Mouse (Mus musculus): ENCODE data around the gene Lix1l. TPM values are rescaled to one million over a fixed set of nuclear protein-coding genes. Genes with fewer than 3 reads are reported as not detected.
A peak's percentile ranks its signal among the peaks of the same experiment; 100 is the strongest.

Lix1l gene
- 6.4 TPM in 2 replicates for polyA plus RNA-seq (2014; fragmentation: Nextera tagmentation; extraction: Ambion mirVana)

GRCm38 (mm10) chr3:96600639-96601250 is at the start of gene Lix1l:
TSS of gene Lix1l (plus strand) at chr3:96601149.
- H3K4me1 ChIP-seq (ENCODE audit: control insufficient read depth, insufficient read depth, low read length), result peaks cover 51% of the 10 kb centered on the region
- peak within 1 kb of the TSS; percentile 90 for H3K4me3 ChIP-seq (ENCODE audit: low read depth, low read length)
- H3K9ac ChIP-seq (ENCODE audit: low read length), result peak within 1 kb of the TSS; percentile 88
- H3K9me3 ChIP-seq (ENCODE audit: control insufficient read depth, low read length), result no peaks in the 10 kb centered on the region
- DNase-seq (ENCODE audit: low spot score, missing footprints) (peak; percentile 98), ATAC-seq (ENCODE audit: low FRiP score) (peak; percentile 95)
- peak within 1 kb of the TSS; percentile 71 for H3K4me2 ChIP-seq
- 1% methylated on average over 27 of the region's 27 CpGs for WGBS
- H3K27me3 ChIP-seq (ENCODE audit: control insufficient read depth, insufficient read depth, low read length), result peaks cover 16% of the 10 kb centered on the region; the same call in 1 of the 2 replicates
- H3K36me3 ChIP-seq (ENCODE audit: control insufficient read depth, insufficient read depth, low read length), result no peaks in the 10 kb centered on the region
- peak within 1 kb of the TSS; percentile 88 for H3K27ac ChIP-seq (ENCODE audit: low read depth, low read length)

- Histone ChIP-seq H3K27me3 (ENCODE audit: control insufficient read depth, insufficient read depth, low read length) (0 out of 2 replicates have a peak, but pooled peaks cover 3% of the 10 kb centered on the region), H3K4me3 (ENCODE audit: low read depth, low read length) (no peak overlapping the region), H3K9ac (ENCODE audit: low read length) (no peak overlapping the region), H3K9me3 (ENCODE audit: control insufficient read depth, low read length) (no peaks in the 10 kb centered on the region), H3K27ac (ENCODE audit: low read depth, low read length) (no peak overlapping the region), H3K36me3 (ENCODE audit: control insufficient read depth, insufficient read depth, low read length) (no peaks in the 10 kb centered on the region), H3K4me1 (ENCODE audit: control insufficient read depth, insufficient read depth, low read length) (peaks cover 3% of the 10 kb centered on the region), H3K4me2 (no peak overlapping the region)
- DNase-seq (ENCODE audit: low spot score, missing footprints) (no peak), ATAC-seq (ENCODE audit: low FRiP score) (no peak)
- 20% methylated on average over 8 of the region's 8 CpGs for WGBS
Measured at GRCm38 (mm10) chr3:96551203-96551602, 49.7 kb upstream of the Lix1l start.

DNA sequence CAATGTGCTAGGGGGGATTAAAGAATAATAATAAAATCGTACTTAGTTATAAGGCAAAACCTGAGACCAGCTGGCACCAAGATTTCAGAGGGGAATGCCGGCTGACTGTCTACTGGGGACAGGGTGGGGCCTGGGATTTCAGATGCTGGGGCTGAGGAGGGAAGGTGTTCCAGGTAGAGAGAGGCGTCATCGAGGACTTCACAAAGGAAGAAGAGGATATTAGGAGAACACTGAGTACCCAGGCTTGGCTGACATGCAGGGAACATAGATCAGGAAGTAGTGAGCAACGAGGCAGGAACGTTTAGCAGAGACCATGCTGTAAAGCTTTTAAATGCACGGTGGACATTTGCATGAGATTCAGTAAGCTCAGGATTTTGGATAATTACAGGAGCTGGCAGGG is 49.1 kb upstream of the Lix1l start:
- H3K27me3 ChIP-seq (ENCODE audit: control insufficient read depth, insufficient read depth, low read length), result no peaks in the 10 kb centered on the region
- no peaks in the 10 kb centered on the region for H3K9me3 ChIP-seq (ENCODE audit: control insufficient read depth, low read length)
- H3K4me2 ChIP-seq, result no peak overlapping the region
- H3K27ac ChIP-seq (ENCODE audit: low read depth, low read length), result no peak overlapping the region
- H3K36me3 ChIP-seq (ENCODE audit: control insufficient read depth, insufficient read depth, low read length), result no peaks in the 10 kb centered on the region
- H3K9ac ChIP-seq (ENCODE audit: low read length), result no peak overlapping the region
- peaks cover 7% of the 10 kb centered on the region for H3K4me1 ChIP-seq (ENCODE audit: control insufficient read depth, insufficient read depth, low read length)
- WGBS, result 87% methylated on average over 7 of the region's 7 CpGs
- no peak overlapping the region for H3K4me3 ChIP-seq (ENCODE audit: low read depth, low read length)
- DNase-seq (ENCODE audit: low spot score, missing footprints), result no peak
- ATAC-seq (ENCODE audit: low FRiP score), result no peak

GRCm38 (mm10) chr3:96553601-96554000 is 47.3 kb upstream of the Lix1l start:
- peaks cover 7% of the 10 kb centered on the region; the same call in 1 of the 2 replicates for H3K4me1 ChIP-seq (ENCODE audit: control insufficient read depth, insufficient read depth, low read length)
- H3K4me2 ChIP-seq, result no peak overlapping the region
- no peaks in the 10 kb centered on the region for H3K27me3 ChIP-seq (ENCODE audit: control insufficient read depth, insufficient read depth, low read length)
- no peaks in the 10 kb centered on the region for H3K36me3 ChIP-seq (ENCODE audit: control insufficient read depth, insufficient read depth, low read length)
- H3K9ac ChIP-seq (ENCODE audit: low read length), result no peak overlapping the region
- ATAC-seq (ENCODE audit: low FRiP score) (no peak), DNase-seq (ENCODE audit: low spot score, missing footprints) (no peak)
- H3K9me3 ChIP-seq (ENCODE audit: control insufficient read depth, low read length), result no peaks in the 10 kb centered on the region
- WGBS, result 86% methylated on average over 6 of the region's 6 CpGs
- no peak overlapping the region for H3K27ac ChIP-seq (ENCODE audit: low read depth, low read length)
- H3K4me3 ChIP-seq (ENCODE audit: low read depth, low read length), result no peak overlapping the region

- no peaks in the 10 kb centered on the region for H3K36me3 ChIP-seq (ENCODE audit: control insufficient read depth, insufficient read depth, low read length)
- H3K4me2 ChIP-seq, result no peak overlapping the region
- H3K9ac ChIP-seq (ENCODE audit: low read length), result no peak overlapping the region
- H3K9me3 ChIP-seq (ENCODE audit: control insufficient read depth, low read length), result no peaks in the 10 kb centered on the region
- no peaks in the 10 kb centered on the region for H3K27me3 ChIP-seq (ENCODE audit: control insufficient read depth, insufficient read depth, low read length)
- DNase-seq (ENCODE audit: low spot score, missing footprints) (no peak), ATAC-seq (ENCODE audit: low FRiP score) (no peak)
- 78% methylated on average over 6 of the region's 6 CpGs for WGBS
- H3K4me1 ChIP-seq (ENCODE audit: control insufficient read depth, insufficient read depth, low read length), result peaks cover 13% of the 10 kb centered on the region; the same call in 1 of the 2 replicates
- H3K27ac ChIP-seq (ENCODE audit: low read depth, low read length), result no peak overlapping the region
- no peak overlapping the region for H3K4me3 ChIP-seq (ENCODE audit: low read depth, low read length)
Measured at GRCm38 (mm10) chr3:96554251-96554650, 46.7 kb upstream of the Lix1l start.

DNA sequence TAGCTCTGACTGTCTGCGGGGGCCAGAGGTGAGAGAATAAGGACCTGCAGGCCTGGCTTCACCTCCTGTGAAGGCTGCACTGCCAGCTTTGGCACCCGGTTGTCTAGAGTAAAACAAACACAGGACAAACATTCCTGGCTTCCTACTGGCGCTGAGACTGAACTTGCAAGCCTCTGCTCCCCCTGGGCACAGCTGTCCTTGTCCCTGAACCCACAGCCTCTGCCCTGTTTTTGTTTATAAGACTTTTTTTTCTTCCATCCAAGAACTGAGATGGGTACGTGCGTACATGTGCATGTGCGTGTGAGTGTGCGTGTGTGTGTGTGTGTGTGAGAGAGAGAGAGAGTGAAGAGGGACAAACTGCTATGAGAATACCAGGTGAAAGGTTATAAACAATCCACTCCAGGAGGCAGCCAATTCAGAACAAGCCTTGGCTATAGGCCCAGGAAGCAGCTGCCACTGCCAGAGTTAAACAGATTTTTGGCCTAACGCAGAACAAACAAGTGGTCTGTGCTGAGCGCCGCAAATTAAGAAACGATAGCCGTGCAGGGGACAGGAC is 45.8 kb upstream of the Lix1l start:
- ATAC-seq (ENCODE audit: low FRiP score), result no peak
- peaks cover 20% of the 10 kb centered on the region; the same call in 1 of the 2 replicates for H3K4me1 ChIP-seq (ENCODE audit: control insufficient read depth, insufficient read depth, low read length)
- no peak for DNase-seq (ENCODE audit: low spot score, missing footprints)
- H3K4me3 ChIP-seq (ENCODE audit: low read depth, low read length), result no peak overlapping the region
- WGBS, result 62% methylated on average over 12 of the region's 12 CpGs
- 0 out of 2 replicates have a peak, but pooled peaks cover 4% of the 10 kb centered on the region for H3K36me3 ChIP-seq (ENCODE audit: control insufficient read depth, insufficient read depth, low read length)
- no peak overlapping the region for H3K4me2 ChIP-seq
- no peak overlapping the region for H3K9ac ChIP-seq (ENCODE audit: low read length)
- no peaks in the 10 kb centered on the region for H3K27me3 ChIP-seq (ENCODE audit: control insufficient read depth, insufficient read depth, low read length)
- no peaks in the 10 kb centered on the region for H3K9me3 ChIP-seq (ENCODE audit: control insufficient read depth, low read length)
- no peak overlapping the region for H3K27ac ChIP-seq (ENCODE audit: low read depth, low read length)

- Histone ChIP-seq H3K4me3 (ENCODE audit: low read depth, low read length) (no peak overlapping the region), H3K27me3 (ENCODE audit: control insufficient read depth, insufficient read depth, low read length) (no peaks in the 10 kb centered on the region), H3K9ac (ENCODE audit: low read length) (no peak overlapping the region), H3K9me3 (ENCODE audit: control insufficient read depth, low read length) (no peaks in the 10 kb centered on the region), H3K27ac (ENCODE audit: low read depth, low read length) (no peak overlapping the region), H3K36me3 (ENCODE audit: control insufficient read depth, insufficient read depth, low read length) (0 out of 2 replicates have a peak, but pooled peaks cover 7% of the 10 kb centered on the region), H3K4me1 (ENCODE audit: control insufficient read depth, insufficient read depth, low read length) (peaks cover 23% of the 10 kb centered on the region; the same call in 1 of the 2 replicates), H3K4me2 (no peak overlapping the region)
- ATAC-seq (ENCODE audit: low FRiP score) (no peak), DNase-seq (ENCODE audit: low spot score, missing footprints) (no peak)
- WGBS, result 84% methylated on average over 15 of the region's 15 CpGs
Measured at GRCm38 (mm10) chr3:96555999-96556614, 44.8 kb upstream of the Lix1l start.

GRCm38 (mm10) chr3:96556651-96557635 is 44.0 kb upstream of the Lix1l start:
- Histone ChIP-seq H3K27ac (ENCODE audit: low read depth, low read length) (peak overlapping the region; percentile 65), H3K36me3 (ENCODE audit: control insufficient read depth, insufficient read depth, low read length) (0 out of 2 replicates have a peak, but pooled peaks cover 7% of the 10 kb centered on the region), H3K27me3 (ENCODE audit: control insufficient read depth, insufficient read depth, low read length) (no peaks in the 10 kb centered on the region), H3K4me2 (peak overlapping the region; percentile 83), H3K4me1 (ENCODE audit: control insufficient read depth, insufficient read depth, low read length) (peaks cover 23% of the 10 kb centered on the region; the same call in 1 of the 2 replicates), H3K9ac (ENCODE audit: low read length) (peak overlapping the region; percentile 73), H3K9me3 (ENCODE audit: control insufficient read depth, low read length) (no peaks in the 10 kb centered on the region), H3K4me3 (ENCODE audit: low read depth, low read length) (peak overlapping the region; percentile 53)
- WGBS, result 14% methylated on average over 22 of the region's 22 CpGs
- ATAC-seq (ENCODE audit: low FRiP score), result peak; percentile 4; the same call in 1 of the 2 replicates
- DNase-seq (ENCODE audit: low spot score, missing footprints), result peak; percentile 94

Data from midbrain, embryonic 11.5 days (tissue).